Mouse (Mus musculus): ENCODE data around the gene Rpl36.

- TF ChIP-seq CTCF (IDR thresholded peaks at IDR 0.05; ENCODE audit: low read depth) (no peak), EP300 (IDR thresholded peaks at IDR 0.05; ENCODE audit: low read depth) (no peak)
Observed at GRCm38 (mm10) chr17:56634023-56634422, 20.8 kb downstream of the Rpl36 start.

Data from liver, postnatal 0 days (tissue).